Mouse (Mus musculus): ENCODE data around the gene Itga3. TPM values are rescaled to one million over a fixed set of nuclear protein-coding genes. Genes with fewer than 3 reads are reported as not detected.

Itga3 gene
- polyA plus RNA-seq, 1 experiment from 2014 or later, result 4.4 TPM

- Histone ChIP-seq H3K4me3 (ENCODE audit: low read depth, low read length) (no peak overlapping the region), H3K4me2 (replicated peaks; ENCODE audit: low read depth, low read length) (no peak overlapping the region), H3K36me3 (ENCODE audit: control insufficient read depth, insufficient read depth, low read length) (no peaks in the 10 kb centered on the region), H3K27ac (ENCODE audit: low read depth, low read length) (no peak overlapping the region), H3K4me1 (replicated peaks; ENCODE audit: control insufficient read depth, insufficient read depth, low read length) (peaks cover 3% of the 10 kb centered on the region), H3K27me3 (ENCODE audit: control insufficient read depth, insufficient read depth, low read length) (no peaks in the 10 kb centered on the region), H3K9ac (ENCODE audit: low read depth, low read length) (no peak overlapping the region), H3K9me3 (ENCODE audit: control insufficient read depth, low read length) (no peaks in the 10 kb centered on the region)
- ATAC-seq (ENCODE audit: low FRiP score), result no peak
- 83% methylated on average over 4 of the region's 4 CpGs for WGBS
- no peak for DNase-seq (ENCODE audit: low spot score)
These were observed 33.5 kb downstream of the Itga3 start for GRCm38 (mm10) chr11:95043060-95043459.

GRCm38 (mm10) chr11:95042096-95042495 is 34.5 kb downstream of the Itga3 start:
- DNase-seq (ENCODE audit: low spot score) (peak; percentile 92), ATAC-seq (ENCODE audit: low FRiP score) (no peak)
- no peaks in the 10 kb centered on the region for H3K36me3 ChIP-seq (ENCODE audit: control insufficient read depth, insufficient read depth, low read length)
- H3K4me2 ChIP-seq (replicated peaks; ENCODE audit: low read depth, low read length), result peak overlapping the region; percentile 94
- H3K9ac ChIP-seq (ENCODE audit: low read depth, low read length), result peak overlapping the region; percentile 19; the same call in 1 of the 2 replicates
- no peak overlapping the region for H3K27ac ChIP-seq (ENCODE audit: low read depth, low read length)
- peak overlapping the region; percentile 70 for H3K4me3 ChIP-seq (ENCODE audit: low read depth, low read length)
- WGBS, result under 1% methylated on average over 11 of the region's 11 CpGs
- H3K4me1 ChIP-seq (replicated peaks; ENCODE audit: control insufficient read depth, insufficient read depth, low read length), result peaks cover 3% of the 10 kb centered on the region
- no peaks in the 10 kb centered on the region for H3K9me3 ChIP-seq (ENCODE audit: control insufficient read depth, low read length)
- no peaks in the 10 kb centered on the region for H3K27me3 ChIP-seq (ENCODE audit: control insufficient read depth, insufficient read depth, low read length)

GRCm38 (mm10) chr11:95041139-95041609 is 35.4 kb downstream of the Itga3 start, which contains the start of gene Pdk2:
Pdk2 (minus strand) TSS chr11:95041354.
- Histone ChIP-seq H3K9ac (ENCODE audit: low read depth, low read length) (peak within 1 kb of the TSS; percentile 67), H3K4me3 (ENCODE audit: low read depth, low read length) (peak within 1 kb of the TSS; percentile 70), H3K9me3 (ENCODE audit: control insufficient read depth, low read length) (no peaks in the 10 kb centered on the region), H3K4me1 (replicated peaks; ENCODE audit: control insufficient read depth, insufficient read depth, low read length) (peaks cover 3% of the 10 kb centered on the region), H3K27me3 (ENCODE audit: control insufficient read depth, insufficient read depth, low read length) (no peaks in the 10 kb centered on the region), H3K27ac (ENCODE audit: low read depth, low read length) (no peak within 1 kb of the TSS), H3K4me2 (replicated peaks; ENCODE audit: low read depth, low read length) (peak within 1 kb of the TSS; percentile 94), H3K36me3 (ENCODE audit: control insufficient read depth, insufficient read depth, low read length) (no peaks in the 10 kb centered on the region)
- under 1% methylated on average over 40 of the region's 41 CpGs for WGBS
- ATAC-seq (ENCODE audit: low FRiP score) (peak; percentile 97), DNase-seq (ENCODE audit: low spot score) (peak; percentile 92)

- ATAC-seq (ENCODE audit: low FRiP score) (peak; percentile 4; the same call in 1 of the 2 replicates), DNase-seq (ENCODE audit: low spot score) (no peak)
- Histone ChIP-seq H3K27me3 (ENCODE audit: control insufficient read depth, insufficient read depth, low read length) (no peaks in the 10 kb centered on the region), H3K4me3 (ENCODE audit: low read depth, low read length) (peak overlapping the region; percentile 70), H3K4me1 (replicated peaks; ENCODE audit: control insufficient read depth, insufficient read depth, low read length) (peaks cover 3% of the 10 kb centered on the region), H3K9me3 (ENCODE audit: control insufficient read depth, low read length) (no peaks in the 10 kb centered on the region), H3K36me3 (ENCODE audit: control insufficient read depth, insufficient read depth, low read length) (no peaks in the 10 kb centered on the region), H3K9ac (ENCODE audit: low read depth, low read length) (peak overlapping the region; percentile 67), H3K4me2 (replicated peaks; ENCODE audit: low read depth, low read length) (peak overlapping the region; percentile 94), H3K27ac (ENCODE audit: low read depth, low read length) (no peak overlapping the region)
- 3% methylated on average over 20 of the region's 20 CpGs for WGBS
These were observed 36.0 kb downstream of the Itga3 start for GRCm38 (mm10) chr11:95040491-95041138.

GRCm38 (mm10) chr11:95039766-95040165 is 36.8 kb downstream of the Itga3 start:
- Histone ChIP-seq H3K27me3 (ENCODE audit: control insufficient read depth, insufficient read depth, low read length) (no peaks in the 10 kb centered on the region), H3K9me3 (ENCODE audit: control insufficient read depth, low read length) (no peaks in the 10 kb centered on the region), H3K4me1 (replicated peaks; ENCODE audit: control insufficient read depth, insufficient read depth, low read length) (peaks cover 3% of the 10 kb centered on the region), H3K9ac (ENCODE audit: low read depth, low read length) (no peak overlapping the region), H3K27ac (ENCODE audit: low read depth, low read length) (no peak overlapping the region), H3K36me3 (ENCODE audit: control insufficient read depth, insufficient read depth, low read length) (no peaks in the 10 kb centered on the region), H3K4me2 (replicated peaks; ENCODE audit: low read depth, low read length) (no peak overlapping the region; the same call in 1 of the 2 replicates), H3K4me3 (ENCODE audit: low read depth, low read length) (no peak overlapping the region)
- DNase-seq (ENCODE audit: low spot score) (no peak), ATAC-seq (ENCODE audit: low FRiP score) (no peak)
- WGBS, result 85% methylated on average over 4 of the region's 4 CpGs

GRCm38 (mm10) chr11:95038818-95039655 is 37.6 kb downstream of the Itga3 start:
- Histone ChIP-seq H3K9me3 (ENCODE audit: control insufficient read depth, low read length) (no peaks in the 10 kb centered on the region), H3K4me2 (replicated peaks; ENCODE audit: low read depth, low read length) (no peak overlapping the region), H3K4me3 (ENCODE audit: low read depth, low read length) (no peak overlapping the region), H3K9ac (ENCODE audit: low read depth, low read length) (no peak overlapping the region), H3K27ac (ENCODE audit: low read depth, low read length) (no peak overlapping the region), H3K27me3 (ENCODE audit: control insufficient read depth, insufficient read depth, low read length) (no peaks in the 10 kb centered on the region), H3K36me3 (ENCODE audit: control insufficient read depth, insufficient read depth, low read length) (no peaks in the 10 kb centered on the region), H3K4me1 (replicated peaks; ENCODE audit: control insufficient read depth, insufficient read depth, low read length) (peaks cover 3% of the 10 kb centered on the region)
- 83% methylated on average over 13 of the region's 13 CpGs for WGBS
- ATAC-seq (ENCODE audit: low FRiP score) (no peak), DNase-seq (ENCODE audit: low spot score) (no peak)

GRCm38 (mm10) chr11:95038156-95038817 is 38.3 kb downstream of the Itga3 start:
- no peak overlapping the region for H3K27ac ChIP-seq (ENCODE audit: low read depth, low read length)
- no peak for ATAC-seq (ENCODE audit: low FRiP score)

GRCm38 (mm10) chr11:95037306-95037705 is 39.3 kb downstream of the Itga3 start:
- Histone ChIP-seq H3K9ac (ENCODE audit: low read depth, low read length) (no peak overlapping the region), H3K27me3 (ENCODE audit: control insufficient read depth, insufficient read depth, low read length) (no peaks in the 10 kb centered on the region), H3K4me2 (replicated peaks; ENCODE audit: low read depth, low read length) (no peak overlapping the region), H3K9me3 (ENCODE audit: control insufficient read depth, low read length) (no peaks in the 10 kb centered on the region), H3K4me1 (replicated peaks; ENCODE audit: control insufficient read depth, insufficient read depth, low read length) (peaks cover 3% of the 10 kb centered on the region), H3K27ac (ENCODE audit: low read depth, low read length) (no peak overlapping the region), H3K36me3 (ENCODE audit: control insufficient read depth, insufficient read depth, low read length) (no peaks in the 10 kb centered on the region), H3K4me3 (ENCODE audit: low read depth, low read length) (no peak overlapping the region)
- ATAC-seq (ENCODE audit: low FRiP score) (no peak), DNase-seq (ENCODE audit: low spot score) (no peak)
- WGBS, result 58% methylated on average over 6 of the region's 6 CpGs

More at GRCm38 (mm10) chr11:95038156-95038817, 38.3 kb downstream of the Itga3 start:
- WGBS, result 76% methylated on average over 14 of the region's 14 CpGs
- H3K4me1 ChIP-seq (replicated peaks; ENCODE audit: control insufficient read depth, insufficient read depth, low read length), result peaks cover 3% of the 10 kb centered on the region
- no peak overlapping the region for H3K9ac ChIP-seq (ENCODE audit: low read depth, low read length)
- H3K9me3 ChIP-seq (ENCODE audit: control insufficient read depth, low read length), result no peaks in the 10 kb centered on the region
- H3K36me3 ChIP-seq (ENCODE audit: control insufficient read depth, insufficient read depth, low read length), result no peaks in the 10 kb centered on the region
- H3K27me3 ChIP-seq (ENCODE audit: control insufficient read depth, insufficient read depth, low read length), result no peaks in the 10 kb centered on the region
- no peak for DNase-seq (ENCODE audit: low spot score)
- no peak overlapping the region for H3K4me2 ChIP-seq (replicated peaks; ENCODE audit: low read depth, low read length)
- no peak overlapping the region for H3K4me3 ChIP-seq (ENCODE audit: low read depth, low read length)
